Mouse (Mus musculus) ovary, postnatal 14 days (tissue): ENCODE results near the gene Palm3.
"Not testable (repeated sequence)": the region's sequence is repeated elsewhere in the genome, so short reads cannot be mapped to it uniquely, and the experiment has no call there.

ENCODE experiments used
- DNase-seq: peaks from one replicate; pipeline ENCODE4 v3.0.0; 2022; ENCODE audit warnings: low spot score

The Palm3 gene

GRCm38 (mm10) chr8:84021096-84021495 lies at the start of gene Palm3:
TSS of gene Palm3 (plus strand) at chr8:84021471.
- DNase-seq = no peak

- DNase-seq = no peak
These were observed 49.6 kb upstream of the Palm3 start for GRCm38 (mm10) chr8:83971661-83972060.

- DNase-seq = peak; percentile 93
These were observed 48.8 kb upstream of the Palm3 start, which contains the start of gene Prkaca for GRCm38 (mm10) chr8:83972150-83973120. TSS of gene Prkaca (plus strand) at chr8:83972993.

GRCm38 (mm10) chr8:83973161-83974031 lies 47.9 kb upstream of the Palm3 start:
- no peak for DNase-seq

GRCm38 (mm10) chr8:83974521-83974920 lies 46.8 kb upstream of the Palm3 start:
- no peak for DNase-seq

- DNase-seq = no peak
These were observed 45.1 kb upstream of the Palm3 start for GRCm38 (mm10) chr8:83976101-83976630.

GRCm38 (mm10) chr8:83976779-83977350 lies 44.4 kb upstream of the Palm3 start:
- no peak for DNase-seq

- no peak for DNase-seq
These were observed 43.6 kb upstream of the Palm3 start for GRCm38 (mm10) chr8:83977646-83978045.

- no peak for DNase-seq
These were observed 43.1 kb upstream of the Palm3 start for GRCm38 (mm10) chr8:83978200-83978599.

- no peak for DNase-seq
These were observed 41.0 kb upstream of the Palm3 start for GRCm38 (mm10) chr8:83980250-83980649.

- no peak for DNase-seq
These were observed 40.4 kb upstream of the Palm3 start for GRCm38 (mm10) chr8:83980845-83981244.

- DNase-seq = no peak
These were observed 39.7 kb upstream of the Palm3 start for GRCm38 (mm10) chr8:83981533-83981932.

GRCm38 (mm10) chr8:83982449-83982848 lies 38.8 kb upstream of the Palm3 start:
- no peak for DNase-seq

- DNase-seq = not testable (repeated sequence)
These were observed 38.0 kb upstream of the Palm3 start for GRCm38 (mm10) chr8:83983222-83983621.

GRCm38 (mm10) chr8:83989243-83989642 lies 32.0 kb upstream of the Palm3 start:
- no peak for DNase-seq

- DNase-seq = no peak
These were observed 31.1 kb upstream of the Palm3 start for GRCm38 (mm10) chr8:83990170-83990569.

GRCm38 (mm10) chr8:83992488-83992887 lies 28.8 kb upstream of the Palm3 start:
- no peak for DNase-seq

- no peak for DNase-seq
These were observed 27.2 kb upstream of the Palm3 start for GRCm38 (mm10) chr8:83994030-83994429.

GRCm38 (mm10) chr8:83995973-83996372 lies 25.3 kb upstream of the Palm3 start:
- DNase-seq = no peak

- DNase-seq = peak; percentile 79
These were observed 24.4 kb upstream of the Palm3 start for GRCm38 (mm10) chr8:83996567-83997505.
